Mouse (Mus musculus): Measurements from ENCODE around the gene Sntb2.

DNA sequence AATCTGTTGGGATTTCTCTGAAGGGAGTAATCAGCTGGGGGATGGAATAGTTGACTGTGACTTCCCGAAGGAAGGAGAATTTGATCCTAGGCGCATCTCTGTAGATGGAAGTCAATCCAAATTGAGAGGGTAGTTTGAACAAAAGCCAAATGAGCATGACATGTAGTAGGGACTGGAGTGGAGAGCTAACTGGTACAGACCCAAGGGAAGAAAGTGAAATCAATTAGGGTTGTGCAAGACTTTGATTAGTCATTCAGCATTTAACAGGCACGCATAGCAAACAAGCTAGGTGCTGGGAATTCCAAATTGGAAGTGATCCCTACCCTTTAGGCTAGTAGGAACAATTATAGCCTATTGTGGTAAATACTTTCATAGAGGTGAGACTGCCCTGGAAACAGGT is 6.3 kb downstream of the Sntb2 start:
- TF ChIP-seq POLR2A (IDR thresholded peaks at IDR 0.05; ENCODE audit: control insufficient read depth, low read depth, low read length): no peak
- TF ChIP-seq CTCF (IDR thresholded peaks at IDR 0.05; ENCODE audit: control insufficient read depth, insufficient read depth, insufficient replicate concordance, low read depth, low read length): no peak
